Mouse (Mus musculus): ENCODE results near the gene Phex. TPM values are rescaled to one million over a fixed set of nuclear protein-coding genes. Genes with fewer than 3 reads are reported as not detected.

Phex gene
- polyA plus RNA-seq, 1 experiment, result 0.82 TPM

DNA sequence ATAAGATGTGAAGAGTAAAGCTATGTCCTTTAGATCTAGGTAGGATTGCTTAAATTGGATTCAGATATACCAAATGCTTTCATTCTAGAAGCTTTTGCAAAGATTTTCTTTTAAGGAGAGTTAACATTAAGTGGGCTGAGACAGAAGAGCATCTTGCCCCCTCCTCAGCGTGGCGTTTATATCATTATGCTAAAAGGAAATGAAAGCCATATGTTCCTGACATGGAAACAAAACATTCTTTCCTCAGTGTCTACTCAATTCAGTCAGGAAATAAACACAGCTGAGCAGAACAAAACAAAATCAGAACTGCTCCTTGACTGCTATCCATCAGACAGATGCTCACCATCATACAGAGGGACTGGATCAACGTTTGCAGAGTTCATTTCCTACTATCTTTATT is 251.0 kb downstream of the Phex start:
- TF ChIP-seq POLR2A (IDR thresholded peaks at IDR 0.05; ENCODE audit: borderline replicate concordance, extremely low read depth, insufficient read depth, insufficient read length, poor library complexity, severe bottlenecking), result no peak
- no peak for TF ChIP-seq CTCF (IDR thresholded peaks at IDR 0.05; ENCODE audit: borderline replicate concordance, extremely low read depth, insufficient read depth, insufficient read length)
- peak; percentile 9 for DNase-seq (ENCODE audit: low read depth)

GRCm38 (mm10) chrX:157163394-157163793 is 251.7 kb downstream of the Phex start:
- peak; percentile 11 for DNase-seq (ENCODE audit: low read depth)
- TF ChIP-seq CTCF (IDR thresholded peaks at IDR 0.05; ENCODE audit: borderline replicate concordance, extremely low read depth, insufficient read depth, insufficient read length), result no peak
- no peak for TF ChIP-seq POLR2A (IDR thresholded peaks at IDR 0.05; ENCODE audit: borderline replicate concordance, extremely low read depth, insufficient read depth, insufficient read length, poor library complexity, severe bottlenecking)

DNA sequence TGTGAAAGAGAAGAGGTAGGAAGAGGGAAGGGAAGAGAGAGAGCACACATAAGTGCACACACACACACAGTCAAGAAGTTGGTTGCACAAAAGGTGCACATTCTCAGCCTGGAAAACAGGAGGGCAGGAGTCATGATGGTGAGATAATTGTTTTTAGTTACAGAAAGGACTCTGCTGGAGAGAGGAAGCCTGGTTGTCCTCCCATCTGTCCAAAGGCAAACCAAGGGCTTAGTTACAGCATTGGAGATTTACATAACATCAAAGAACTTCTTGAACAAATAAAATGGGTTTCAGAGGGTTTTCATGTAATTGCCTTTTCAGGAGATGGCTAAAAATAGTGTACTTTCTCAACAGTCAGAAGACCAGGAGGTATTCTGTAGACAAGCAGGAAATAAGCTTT is 270.4 kb downstream of the Phex start:
- TF ChIP-seq CTCF (IDR thresholded peaks at IDR 0.05; ENCODE audit: borderline replicate concordance, extremely low read depth, insufficient read depth, insufficient read length) (no peak), POLR2A (IDR thresholded peaks at IDR 0.05; ENCODE audit: borderline replicate concordance, extremely low read depth, insufficient read depth, insufficient read length, poor library complexity, severe bottlenecking) (no peak)
- no peak for DNase-seq (ENCODE audit: low read depth)

DNA sequence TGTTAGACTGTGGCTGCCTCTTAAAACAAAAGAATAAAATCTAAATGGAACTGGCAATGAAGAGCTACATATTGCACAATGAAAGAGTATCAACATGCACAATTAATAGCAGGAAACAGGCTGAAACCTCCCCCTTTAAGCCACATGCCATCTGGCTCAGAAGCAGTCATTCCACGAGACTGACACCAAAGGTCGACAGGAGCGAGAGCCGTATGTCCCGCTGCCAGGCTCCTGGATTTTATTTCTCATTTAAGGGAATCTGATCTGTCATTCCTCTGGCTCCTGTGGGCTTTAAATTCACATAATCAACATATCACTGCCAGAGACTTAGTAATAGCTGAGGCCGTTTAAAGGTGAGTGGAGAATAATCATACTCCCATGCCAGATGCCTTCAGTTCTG is 275.5 kb downstream of the Phex start:
- peak; percentile 23 for DNase-seq (ENCODE audit: low read depth)
- TF ChIP-seq CTCF (IDR thresholded peaks at IDR 0.05; ENCODE audit: borderline replicate concordance, extremely low read depth, insufficient read depth, insufficient read length), result no peak
- TF ChIP-seq POLR2A (IDR thresholded peaks at IDR 0.05; ENCODE audit: borderline replicate concordance, extremely low read depth, insufficient read depth, insufficient read length, poor library complexity, severe bottlenecking), result no peak

Other genes starting within 250 kb of the Phex start
- 108 and 115 TPM in 2 replicates for gene Sms, start 77.0 kb upstream of the Phex start, polyA plus RNA-seq (2012; rRNA removed)
- not detected in 2 replicates for gene Yy2, start 153.7 kb upstream of the Phex start, polyA plus RNA-seq (2012; rRNA removed)
- gene Mbtps2, start 183.4 kb upstream of the Phex start, polyA plus RNA-seq (2012; rRNA removed), result 50.5 and 50.8 TPM in 2 replicates